Mouse (Mus musculus): Measurements from ENCODE around the gene A730061H03Rik. TPM values are rescaled to one million over a fixed set of nuclear protein-coding genes. Genes with fewer than 3 reads are reported as not detected.

The A730061H03Rik gene
- polyA plus RNA-seq, 1 experiment = 0.86 TPM

DNA sequence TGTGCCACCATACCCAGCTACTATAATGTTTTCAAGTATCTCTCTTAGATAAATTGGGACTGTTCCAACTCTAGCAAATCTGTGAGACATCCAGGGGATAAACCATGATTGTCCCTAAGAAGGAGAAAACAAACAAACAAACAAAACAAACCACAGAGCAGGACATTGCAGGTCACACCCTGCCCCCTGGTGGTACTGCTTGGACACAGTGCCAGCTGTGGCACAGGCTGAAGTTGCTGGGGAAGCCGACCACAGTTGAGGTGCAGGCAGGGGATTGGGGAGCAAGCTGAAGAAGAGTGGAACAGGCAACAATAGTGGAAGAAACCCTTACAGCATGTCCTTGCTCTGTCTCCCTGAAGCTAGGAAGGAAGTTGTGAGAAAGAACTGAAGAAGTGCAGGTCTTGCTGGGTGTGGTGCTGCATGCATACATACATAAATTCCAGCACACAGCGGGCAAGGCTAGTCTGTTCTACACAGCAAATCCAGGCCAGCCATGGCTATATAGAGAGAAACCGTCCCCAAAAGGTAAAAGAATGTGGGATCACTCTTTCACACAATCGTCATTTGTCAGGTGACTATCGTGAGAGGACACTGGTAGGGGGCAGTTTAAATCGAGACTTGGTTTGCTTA, 24.0 kb downstream of the A730061H03Rik start:
- no peak overlapping the region for H3K27ac ChIP-seq (ENCODE audit: insufficient read depth, low read length)
- no peak for TF ChIP-seq POLR2A (IDR thresholded peaks at IDR 0.05; ENCODE audit: extremely low read depth, insufficient read depth, low read length)
- peak; percentile 72 for TF ChIP-seq CTCF (IDR thresholded peaks at IDR 0.05; ENCODE audit: extremely low read depth, insufficient read depth, low read length)

DNA sequence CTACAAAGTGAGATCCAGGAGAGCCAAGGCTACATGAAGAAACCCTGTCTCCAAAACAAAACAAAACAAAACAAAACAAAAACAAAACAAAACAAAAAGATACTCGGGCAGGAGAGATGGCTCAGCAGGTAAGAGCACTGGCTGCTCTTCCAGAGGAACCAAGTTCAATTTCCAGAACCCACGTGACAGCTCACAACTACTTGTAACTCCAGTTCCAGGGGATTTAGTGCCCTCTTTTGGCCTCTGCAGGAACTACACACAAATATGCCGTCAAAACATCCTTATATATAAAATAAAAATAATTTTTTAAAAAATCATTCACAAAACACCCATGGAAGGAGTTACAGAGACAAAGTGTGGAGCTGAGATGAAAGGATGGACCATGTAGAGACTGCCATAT, 32.3 kb downstream of the A730061H03Rik start:
- Histone ChIP-seq H3K27ac (ENCODE audit: insufficient read depth, low read length) (no peak overlapping the region), H3K4me3 (ENCODE audit: insufficient read depth, low read length) (no peak overlapping the region), H3K4me1 (ENCODE audit: control insufficient read depth, insufficient read depth, low read length) (no peaks in the 10 kb centered on the region)
- TF ChIP-seq POLR2A (IDR thresholded peaks at IDR 0.05; ENCODE audit: extremely low read depth, insufficient read depth, low read length) = no peak
- peak; percentile 48 for TF ChIP-seq CTCF (IDR thresholded peaks at IDR 0.05; ENCODE audit: extremely low read depth, insufficient read depth, low read length)

More for the DNA sequence above, 24.0 kb downstream of the A730061H03Rik start:
- Histone ChIP-seq H3K4me1 (ENCODE audit: control insufficient read depth, insufficient read depth, low read length) (no peaks in the 10 kb centered on the region), H3K4me3 (ENCODE audit: insufficient read depth, low read length) (no peak overlapping the region)

DNA sequence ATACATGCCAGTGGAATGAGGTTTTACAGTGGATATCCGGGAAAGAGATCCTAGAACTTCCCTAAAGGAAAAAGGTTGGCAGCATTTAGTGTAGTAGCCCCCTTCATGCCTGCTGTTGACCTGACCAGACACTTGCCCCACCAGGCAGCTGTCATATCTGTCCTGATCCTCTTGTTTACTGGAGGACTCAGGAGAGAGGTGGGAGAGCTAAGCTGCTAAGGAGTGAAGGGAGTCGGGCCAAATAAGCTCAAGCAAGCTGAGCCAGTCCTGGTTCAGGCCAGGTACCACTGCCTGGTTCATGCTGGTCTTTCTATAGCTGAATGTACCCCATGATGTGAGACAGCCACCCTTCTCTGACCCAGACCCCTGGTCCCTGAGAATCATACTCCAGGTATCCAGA, 33.5 kb downstream of the A730061H03Rik start:
- no peak overlapping the region for H3K4me3 ChIP-seq (ENCODE audit: insufficient read depth, low read length)
- no peak overlapping the region for H3K27ac ChIP-seq (ENCODE audit: insufficient read depth, low read length)
- H3K4me1 ChIP-seq (ENCODE audit: control insufficient read depth, insufficient read depth, low read length) = no peaks in the 10 kb centered on the region
- TF ChIP-seq CTCF (IDR thresholded peaks at IDR 0.05; ENCODE audit: extremely low read depth, insufficient read depth, low read length) (no peak), POLR2A (IDR thresholded peaks at IDR 0.05; ENCODE audit: extremely low read depth, insufficient read depth, low read length) (no peak)

DNA sequence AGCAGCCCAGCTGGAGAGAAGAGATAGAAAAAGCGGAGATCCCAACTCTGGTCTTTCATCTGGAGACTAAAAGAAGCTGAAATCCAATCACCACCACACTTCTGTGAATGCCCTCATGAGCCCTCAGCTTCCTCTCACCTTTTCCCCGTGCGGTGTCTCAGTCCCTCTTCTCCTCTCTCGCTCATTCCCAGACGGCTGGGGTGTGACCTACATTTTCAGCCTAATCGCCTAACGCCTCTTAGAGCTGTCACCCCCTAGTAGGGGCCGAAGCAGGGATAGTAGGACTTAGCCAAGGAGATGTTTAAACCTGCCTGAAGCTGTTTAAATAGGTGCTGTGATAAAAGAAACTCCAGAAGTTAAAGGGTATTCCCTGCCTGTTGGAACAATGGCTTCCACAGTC, 35.4 kb downstream of the A730061H03Rik start, which contains the start of gene Nrl:
Gene Nrl (minus strand): TSS at position 197 of the 400 bp plus-strand sequence.
- H3K4me1 ChIP-seq (ENCODE audit: control insufficient read depth, insufficient read depth, low read length) = peaks cover 2% of the 10 kb centered on the region
- no peak within 1 kb of the TSS for H3K4me3 ChIP-seq (ENCODE audit: insufficient read depth, low read length)
- H3K27ac ChIP-seq (ENCODE audit: insufficient read depth, low read length) = no peak within 1 kb of the TSS
- TF ChIP-seq POLR2A (IDR thresholded peaks at IDR 0.05; ENCODE audit: extremely low read depth, insufficient read depth, low read length) = no peak
- no peak for TF ChIP-seq CTCF (IDR thresholded peaks at IDR 0.05; ENCODE audit: extremely low read depth, insufficient read depth, low read length)

DNA sequence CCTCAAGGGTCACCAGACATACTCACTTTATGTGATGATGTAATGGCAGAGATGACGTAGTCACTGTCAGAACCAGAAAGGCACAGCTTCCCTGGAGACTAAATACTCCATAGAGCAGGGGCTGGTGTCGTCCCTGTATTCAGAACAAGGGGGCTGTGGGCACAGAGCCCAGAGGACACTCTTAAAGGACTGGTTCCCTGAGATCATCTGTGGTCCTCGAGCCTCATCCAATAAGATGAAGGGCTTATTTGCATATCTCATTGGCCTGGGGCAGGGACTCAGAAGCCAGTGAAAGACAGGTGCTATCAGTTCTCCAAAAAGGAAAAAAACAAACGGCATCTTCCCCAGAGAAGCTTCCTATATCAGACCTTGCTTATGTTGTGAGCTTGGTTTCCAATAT, 36.1 kb downstream of the A730061H03Rik start:
- TF ChIP-seq CTCF (IDR thresholded peaks at IDR 0.05; ENCODE audit: extremely low read depth, insufficient read depth, low read length) (no peak), POLR2A (IDR thresholded peaks at IDR 0.05; ENCODE audit: extremely low read depth, insufficient read depth, low read length) (no peak)
- Histone ChIP-seq H3K27ac (ENCODE audit: insufficient read depth, low read length) (no peak overlapping the region), H3K4me3 (ENCODE audit: insufficient read depth, low read length) (no peak overlapping the region), H3K4me1 (ENCODE audit: control insufficient read depth, insufficient read depth, low read length) (peaks cover 7% of the 10 kb centered on the region)

DNA sequence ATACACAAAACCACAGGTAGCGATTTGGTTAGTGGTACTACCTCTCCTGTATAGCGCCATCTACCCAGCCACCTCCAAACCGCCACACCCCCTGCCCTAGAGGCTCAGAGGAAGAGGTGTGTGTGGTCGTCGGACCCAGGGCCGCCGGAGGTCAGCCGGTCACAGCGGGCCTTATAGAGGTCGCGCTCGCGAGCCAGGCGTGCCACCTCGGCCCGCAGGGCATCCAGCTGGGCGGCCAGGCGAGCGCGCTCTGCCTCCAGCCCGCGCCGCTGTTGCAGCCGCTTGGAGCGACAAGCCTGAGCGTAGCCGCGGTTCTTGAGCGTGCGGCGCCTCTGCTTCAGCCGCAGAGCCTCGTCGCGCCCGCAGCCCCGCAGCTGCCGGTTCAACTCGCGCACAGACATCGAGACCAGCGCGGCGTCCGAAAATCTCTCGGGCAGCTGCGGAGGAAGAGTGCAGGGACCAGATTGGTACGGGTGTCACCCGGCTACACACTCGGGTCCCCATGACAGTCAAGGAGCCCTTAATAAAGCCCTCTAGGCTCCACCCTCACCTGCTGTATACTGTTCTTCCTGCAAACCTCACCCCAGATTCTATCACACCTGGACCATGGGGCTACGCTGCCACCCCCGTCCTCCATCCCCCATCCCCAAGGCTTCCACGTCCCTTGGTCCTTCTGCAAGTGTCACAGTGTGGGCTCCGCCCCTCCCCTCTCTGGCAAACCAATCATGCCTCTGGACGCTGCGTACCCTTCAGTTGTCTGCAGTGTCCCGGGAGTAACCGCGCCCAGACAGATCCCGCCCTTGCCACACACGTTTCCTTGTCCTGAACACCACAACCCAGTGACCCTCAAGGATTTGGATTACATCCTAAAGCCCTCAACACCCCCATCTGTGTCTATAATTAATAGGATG, 39.5 kb downstream of the A730061H03Rik start:
- H3K4me3 ChIP-seq (ENCODE audit: insufficient read depth, low read length) = peak overlapping the region; percentile 22
- TF ChIP-seq CTCF (IDR thresholded peaks at IDR 0.05; ENCODE audit: extremely low read depth, insufficient read depth, low read length) (0 out of 2 replicates have a peak, but pooled peaks have one; percentile 5), POLR2A (IDR thresholded peaks at IDR 0.05; ENCODE audit: extremely low read depth, insufficient read depth, low read length) (no peak)
- H3K4me1 ChIP-seq (ENCODE audit: control insufficient read depth, insufficient read depth, low read length) = peaks cover 8% of the 10 kb centered on the region
- H3K27ac ChIP-seq (ENCODE audit: insufficient read depth, low read length) = no peak overlapping the region

DNA sequence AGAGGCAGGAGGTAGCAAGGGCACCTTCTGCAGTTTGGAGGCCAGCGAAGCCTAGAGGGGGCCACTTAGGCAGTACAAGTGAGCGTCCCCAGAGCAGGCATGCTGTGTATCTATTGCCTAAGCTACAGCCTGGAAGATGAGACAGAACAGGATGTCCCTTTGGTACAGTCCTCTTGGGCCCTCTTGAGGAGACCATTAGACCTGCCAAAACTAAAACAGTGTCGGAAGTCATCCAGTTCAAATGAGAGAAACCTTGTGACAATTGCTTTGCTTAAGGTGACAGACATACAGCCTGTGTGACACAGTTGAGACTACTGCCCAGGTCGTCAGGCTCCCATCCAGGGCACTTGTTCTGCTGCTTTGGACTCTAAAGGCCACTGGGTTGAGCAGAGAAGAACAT, 40.6 kb downstream of the A730061H03Rik start:
- H3K4me3 ChIP-seq (ENCODE audit: insufficient read depth, low read length) = no peak overlapping the region
- H3K27ac ChIP-seq (ENCODE audit: insufficient read depth, low read length) = no peak overlapping the region
- TF ChIP-seq POLR2A (IDR thresholded peaks at IDR 0.05; ENCODE audit: extremely low read depth, insufficient read depth, low read length) (no peak), CTCF (IDR thresholded peaks at IDR 0.05; ENCODE audit: extremely low read depth, insufficient read depth, low read length) (no peak)
- peaks cover 8% of the 10 kb centered on the region for H3K4me1 ChIP-seq (ENCODE audit: control insufficient read depth, insufficient read depth, low read length)

DNA sequence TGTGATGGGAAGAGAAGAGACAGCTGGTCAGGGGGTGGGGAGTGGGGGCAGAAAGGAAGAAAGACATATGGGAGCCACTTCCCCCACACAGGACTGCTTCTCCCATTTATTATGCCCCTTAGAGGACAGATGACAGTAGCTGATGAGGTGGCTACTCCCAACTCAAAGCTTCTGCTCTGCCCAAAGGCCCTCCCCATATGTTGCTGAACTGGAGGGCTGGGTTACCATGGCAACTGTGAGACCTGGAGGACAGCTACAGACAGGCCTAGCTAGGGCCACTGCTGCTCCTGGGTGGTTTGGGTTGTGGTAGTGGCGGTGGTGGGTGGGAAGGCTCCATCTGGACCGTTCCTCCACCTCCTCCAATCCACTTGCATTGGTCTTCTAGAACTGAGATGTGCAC, 41.3 kb downstream of the A730061H03Rik start:
- Histone ChIP-seq H3K4me3 (ENCODE audit: insufficient read depth, low read length) (no peak overlapping the region), H3K27ac (ENCODE audit: insufficient read depth, low read length) (no peak overlapping the region), H3K4me1 (ENCODE audit: control insufficient read depth, insufficient read depth, low read length) (peaks cover 8% of the 10 kb centered on the region)
- TF ChIP-seq CTCF (IDR thresholded peaks at IDR 0.05; ENCODE audit: extremely low read depth, insufficient read depth, low read length) (no peak), POLR2A (IDR thresholded peaks at IDR 0.05; ENCODE audit: extremely low read depth, insufficient read depth, low read length) (0 out of 2 replicates have a peak, but pooled peaks have one; percentile 2)

DNA sequence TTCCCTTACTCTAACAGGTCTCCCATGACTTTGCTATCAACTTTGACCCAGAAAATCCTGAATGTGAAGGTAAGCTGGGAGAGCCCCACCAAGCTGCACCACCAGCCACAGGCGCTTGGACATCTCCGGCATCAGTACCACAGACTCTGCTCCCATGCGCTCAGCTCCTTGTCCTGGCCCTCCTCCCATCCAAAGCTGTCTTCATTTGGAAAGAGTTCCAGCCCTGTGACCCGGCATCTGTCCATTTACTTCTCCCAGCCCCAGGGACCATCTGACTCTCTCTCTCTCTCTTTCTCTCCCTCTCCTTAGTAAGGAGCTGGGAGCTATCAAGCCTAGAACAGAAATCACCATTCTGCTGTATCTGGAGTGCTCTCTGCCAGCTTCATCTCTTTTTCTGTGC, 44.4 kb downstream of the A730061H03Rik start:
- no peak overlapping the region for H3K4me3 ChIP-seq (ENCODE audit: insufficient read depth, low read length)
- no peak overlapping the region for H3K27ac ChIP-seq (ENCODE audit: insufficient read depth, low read length)
- H3K4me1 ChIP-seq (ENCODE audit: control insufficient read depth, insufficient read depth, low read length) = peaks cover 8% of the 10 kb centered on the region
- TF ChIP-seq POLR2A (IDR thresholded peaks at IDR 0.05; ENCODE audit: extremely low read depth, insufficient read depth, low read length) (no peak), CTCF (IDR thresholded peaks at IDR 0.05; ENCODE audit: extremely low read depth, insufficient read depth, low read length) (no peak)
